Mouse (Mus musculus): ENCODE data around the gene Fibcd1. TPM values are rescaled to one million over a fixed set of nuclear protein-coding genes. Genes with fewer than 3 reads are reported as not detected.

The Fibcd1 gene
- total RNA-seq, 2 experiments from 2014 or later, result 0.05 TPM; not detected in 1

GRCm38 (mm10) chr2:31769631-31770111, 76.1 kb downstream of the Fibcd1 start:
- peak; percentile 71 for DNase-seq (ENCODE audit: low spot score)

- no peak for DNase-seq (ENCODE audit: low spot score)
Observed at GRCm38 (mm10) chr2:31769115-31769514, 76.7 kb downstream of the Fibcd1 start.

GRCm38 (mm10) chr2:31767815-31768214, 78.0 kb downstream of the Fibcd1 start:
- DNase-seq (ENCODE audit: low spot score), result no peak

GRCm38 (mm10) chr2:31767104-31767503, 78.7 kb downstream of the Fibcd1 start:
- no peak for DNase-seq (ENCODE audit: low spot score)

Other genes with a start within 250 kb of the Fibcd1 start
- gene Prdm12, start 206.0 kb downstream of the Fibcd1 start, total RNA-seq (2021), result not detected
- gene Exosc2, start 175.3 kb downstream of the Fibcd1 start, total RNA-seq (2021), result 1 to 10 TPM; 6.8 to 7.2 TPM
- gene Abl1, start 157.6 kb downstream of the Fibcd1 start, total RNA-seq (2021), result 10 to 100 TPM; 22.1 to 26.1 TPM
- not detected for gene Qrfp, start 35.4 kb downstream of the Fibcd1 start, total RNA-seq (2021)
- gene Lamc3, start 41.3 kb upstream of the Fibcd1 start, total RNA-seq (2021), result under 1 TPM; 0.16 to 0.33 TPM
- 1 to 10 TPM; 2.9 to 3.3 TPM for gene Aif1l, start 104.1 kb upstream of the Fibcd1 start, total RNA-seq (2021)
- gene Nup214, start 128.4 kb upstream of the Fibcd1 start, total RNA-seq (2021), result 10 to 100 TPM; 18.0 to 23.5 TPM
- gene Fam78a, start 238.9 kb upstream of the Fibcd1 start, total RNA-seq (2021), result 10 to 100 TPM; 12.5 to 21.2 TPM
- 100 to 1,000 TPM; 105 to 121 TPM for gene Plpp7, start 249.5 kb upstream of the Fibcd1 start, total RNA-seq (2021)

Measured in gastrocnemius, adult 18-20 months (tissue).